Mouse (Mus musculus) forebrain, embryonic 10.5 days (tissue): ENCODE measurements at regions not wholly inside any gene's neighbourhood (a gene's known extent, or its start where the extent isn't known, plus 50 kb on each side); places are given as distances from the start of the nearest gene placed in this dataset.

Experiments used
- DNase-seq: peaks from one replicate; pipeline ENCODE4 v3.0.0-alpha.2; 2017; ENCODE audit warnings: low spot score; ENCODE audit errors: extremely low spot score
- H3K27ac ChIP-seq: fragments of 300-500 bp; sonication (generic); 2 replicates; pipeline ENCODE4 v1.5.1; 2016; ENCODE audit warnings: mild to moderate bottlenecking
- H3K27me3 ChIP-seq: fragments of 300-500 bp; sonication (generic); 2 replicates; pipeline ENCODE4 v1.6.1; 2016; ENCODE audit warnings: mild to moderate bottlenecking; ENCODE audit not compliant: poor library complexity, severe bottlenecking
- H3K36me3 ChIP-seq: fragments of 300-500 bp; sonication (generic); replicated peaks from 2 replicates; pipeline ENCODE4 v1.6.1; 2016; ENCODE audit warnings: mild to moderate bottlenecking, moderate library complexity
- H3K4me1 ChIP-seq: fragments of 300-500 bp; sonication (generic); 2 replicates; pipeline ENCODE4 v1.6.1; 2016
- H3K4me3 ChIP-seq: fragments of 300-500 bp; sonication (generic); 2 replicates; pipeline ENCODE4 v1.5.1; 2016; ENCODE audit warnings: mild to moderate bottlenecking, moderate library complexity
- H3K9me3 ChIP-seq: fragments of 300-500 bp; sonication (generic); 2 replicates; pipeline ENCODE4 v1.6.1; 2016; ENCODE audit warnings: mild to moderate bottlenecking, moderate library complexity
- WGBS: fragments of 180-500 bp; shearing (Covaris S2); methylation state at CpG from one replicate; pipeline ENCODE4 v1.1.7; 2016; 5-methylcytosine and 5-hydroxymethylcytosine counted together

DNA sequence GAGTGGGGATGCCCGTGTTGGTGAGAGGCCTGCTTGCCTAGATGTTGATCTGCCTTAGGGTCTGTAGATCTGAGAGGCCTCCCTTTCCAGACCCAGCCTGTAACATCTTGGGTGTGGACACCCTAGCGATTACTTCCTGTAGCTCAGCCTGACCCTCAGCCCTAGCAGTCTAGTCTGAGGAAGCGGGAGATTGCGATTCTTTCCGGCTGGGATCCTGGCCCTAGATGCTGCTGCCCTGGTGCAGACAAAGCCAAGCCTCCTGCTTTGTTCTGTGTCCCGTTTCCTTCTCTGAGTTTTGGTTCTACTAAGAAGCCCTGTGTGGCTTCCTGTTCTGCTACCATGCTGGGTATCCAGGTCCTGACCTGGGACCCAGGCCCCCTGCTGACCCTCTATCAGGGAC, 171.8 kb upstream of the Ubr2 start:
- DNase-seq, result no peak
- Histone ChIP-seq H3K27ac (peak overlapping the region; percentile 65), H3K4me1 (peaks cover 31% of the 10 kb centered on the region), H3K27me3 (no peaks in the 10 kb centered on the region), H3K36me3 (no peaks in the 10 kb centered on the region; the same call in 1 of the 2 replicates), H3K9me3 (no peaks in the 10 kb centered on the region), H3K4me3 (no peak overlapping the region)
- 70% methylated on average over 6 of the region's 6 CpGs for WGBS

DNA sequence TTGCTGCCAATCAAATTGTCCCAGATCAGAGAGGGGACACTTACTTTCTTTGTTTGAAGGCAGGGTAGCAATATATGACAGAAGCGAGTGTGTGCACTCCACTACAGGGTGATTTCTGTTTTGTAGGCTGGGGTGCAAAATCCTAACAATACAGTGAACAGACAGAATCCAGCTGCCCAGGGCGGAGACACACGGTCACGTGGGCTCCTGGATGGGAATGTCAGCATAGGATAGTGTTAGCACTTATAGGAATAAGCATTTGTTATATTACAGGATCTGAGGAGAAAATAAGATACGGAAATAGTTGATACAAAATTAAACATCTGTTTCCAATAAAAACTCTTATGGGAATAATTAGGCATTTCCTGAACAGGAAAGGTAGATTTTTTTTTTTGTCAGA, 169.1 kb upstream of the Ubr2 start:
- 81% methylated on average over 5 of the region's 5 CpGs for WGBS
- DNase-seq, result no peak

GRCm38 (mm10) chr17:47178705-47179104, 168.3 kb upstream of the Ubr2 start:
- Histone ChIP-seq H3K27me3 (no peaks in the 10 kb centered on the region), H3K27ac (peak overlapping the region; percentile 21; the same call in 1 of the 2 replicates), H3K9me3 (no peaks in the 10 kb centered on the region), H3K4me1 (peaks cover 31% of the 10 kb centered on the region), H3K4me3 (no peak overlapping the region), H3K36me3 (peaks cover 11% of the 10 kb centered on the region; the same call in 1 of the 2 replicates)
- DNase-seq, result no peak
- 78% methylated on average over 5 of the region's 5 CpGs for WGBS

More for the DNA sequence above, 169.1 kb upstream of the Ubr2 start:
- peaks cover 11% of the 10 kb centered on the region; the same call in 1 of the 2 replicates for H3K36me3 ChIP-seq
- no peak overlapping the region for H3K4me3 ChIP-seq
- H3K4me1 ChIP-seq, result peaks cover 31% of the 10 kb centered on the region
- 0 out of 2 replicates have a peak overlapping the region, but pooled peaks have one; percentile 21 for H3K27ac ChIP-seq
- H3K27me3 ChIP-seq, result no peaks in the 10 kb centered on the region
- H3K9me3 ChIP-seq, result no peaks in the 10 kb centered on the region

DNA sequence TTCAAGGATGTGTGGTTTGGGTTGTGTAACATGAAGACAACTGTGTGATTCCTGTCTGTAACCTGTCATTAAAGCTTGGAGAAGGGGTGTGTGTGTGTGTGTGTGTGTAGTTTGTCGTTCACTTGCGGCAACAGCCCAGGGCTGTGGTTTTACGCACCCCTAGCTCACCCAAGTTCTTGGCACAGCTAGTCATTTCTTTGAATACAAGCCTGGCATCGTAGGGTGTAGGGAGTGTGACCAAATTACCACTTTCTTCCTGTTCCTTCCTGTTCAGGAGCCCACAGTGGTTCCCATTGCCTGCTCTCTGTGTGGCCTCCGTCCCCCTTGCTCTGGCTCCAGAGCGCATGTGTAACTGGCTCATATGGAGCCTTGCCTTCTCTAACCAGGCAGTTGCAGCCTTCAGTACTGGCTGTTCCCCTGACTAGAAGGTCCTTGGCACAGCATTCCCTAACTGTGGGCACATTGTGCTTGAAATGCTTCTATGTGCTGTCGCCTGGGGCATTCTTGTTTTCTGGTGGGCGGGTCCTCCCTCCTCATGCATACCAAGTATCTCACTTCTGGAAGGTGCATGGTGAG, 167.4 kb upstream of the Ubr2 start:
- 89% methylated on average over 8 of the region's 8 CpGs for WGBS
- no peak for DNase-seq

DNA sequence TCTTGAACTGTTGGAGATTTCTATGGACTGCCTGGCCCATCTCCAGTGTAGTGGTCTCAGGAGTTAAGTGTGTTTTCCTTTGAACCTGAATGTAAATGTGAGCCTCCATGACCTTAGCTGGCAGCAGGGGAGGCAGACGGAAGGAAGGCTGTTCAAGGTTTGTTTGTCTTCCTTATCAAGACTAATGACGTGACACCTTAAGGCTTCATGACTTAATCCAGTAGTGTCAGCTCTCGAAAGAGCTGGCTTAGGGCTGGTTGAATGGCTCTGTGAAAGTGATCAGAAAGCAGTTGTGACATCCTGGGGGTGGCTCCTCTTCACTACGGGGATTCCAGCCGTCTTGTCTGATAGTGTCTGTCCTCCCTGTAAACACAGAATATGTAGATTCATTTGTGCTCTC, 166.0 kb upstream of the Ubr2 start:
- H3K36me3 ChIP-seq, result peaks cover 22% of the 10 kb centered on the region
- no peak overlapping the region for H3K4me3 ChIP-seq
- peaks cover 27% of the 10 kb centered on the region for H3K4me1 ChIP-seq
- no peak for DNase-seq
- H3K9me3 ChIP-seq, result no peaks in the 10 kb centered on the region
- H3K27ac ChIP-seq, result no peak overlapping the region
- H3K27me3 ChIP-seq, result no peaks in the 10 kb centered on the region
- WGBS, result 85% methylated on average over 5 of the region's 5 CpGs

More for the DNA sequence above, 167.4 kb upstream of the Ubr2 start:
- no peak overlapping the region for H3K27ac ChIP-seq
- H3K4me3 ChIP-seq, result no peak overlapping the region
- peaks cover 17% of the 10 kb centered on the region for H3K36me3 ChIP-seq
- no peaks in the 10 kb centered on the region for H3K27me3 ChIP-seq
- no peaks in the 10 kb centered on the region for H3K9me3 ChIP-seq
- peaks cover 31% of the 10 kb centered on the region for H3K4me1 ChIP-seq

DNA sequence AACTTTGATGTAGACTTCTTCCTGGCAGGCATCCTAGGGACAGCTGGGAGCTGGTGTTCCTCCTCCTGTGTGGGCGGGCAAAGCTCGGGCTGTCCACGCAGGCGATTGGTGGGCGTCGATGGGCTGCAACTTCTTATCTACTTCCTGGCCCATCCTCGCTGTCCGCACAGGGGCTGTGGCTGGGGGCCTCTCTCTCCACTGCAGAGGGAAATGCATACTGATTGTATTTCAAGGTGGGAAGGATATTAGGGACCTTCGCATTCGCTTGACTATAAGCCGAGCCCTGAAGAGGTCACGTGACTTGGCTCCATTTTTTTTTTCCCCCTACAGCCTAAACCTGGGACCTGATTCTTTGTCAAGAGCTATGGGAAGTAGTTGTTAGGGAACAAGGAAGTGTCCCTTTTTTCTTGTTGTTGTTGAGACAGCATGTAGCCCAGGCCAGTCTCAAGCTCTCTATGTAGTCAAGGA, 164.4 kb upstream of the Ubr2 start:
- H3K27ac ChIP-seq, result no peak overlapping the region
- 79% methylated on average over 12 of the region's 12 CpGs for WGBS
- no peak for DNase-seq
- H3K27me3 ChIP-seq, result no peaks in the 10 kb centered on the region
- peaks cover 24% of the 10 kb centered on the region for H3K4me1 ChIP-seq
- H3K4me3 ChIP-seq, result no peak overlapping the region
- H3K36me3 ChIP-seq, result peaks cover 25% of the 10 kb centered on the region
- no peaks in the 10 kb centered on the region for H3K9me3 ChIP-seq

- Histone ChIP-seq H3K27ac (no peak overlapping the region), H3K4me1 (peaks cover 19% of the 10 kb centered on the region), H3K9me3 (no peaks in the 10 kb centered on the region), H3K36me3 (peaks cover 39% of the 10 kb centered on the region), H3K27me3 (no peaks in the 10 kb centered on the region), H3K4me3 (no peak overlapping the region)
- DNase-seq, result no peak
- 87% methylated on average over 5 of the region's 5 CpGs for WGBS
These were observed 161.4 kb upstream of the Ubr2 start for GRCm38 (mm10) chr17:47171801-47172200.

GRCm38 (mm10) chr17:47170978-47171593, 160.7 kb upstream of the Ubr2 start:
- H3K27me3 ChIP-seq, result no peaks in the 10 kb centered on the region
- no peaks in the 10 kb centered on the region for H3K9me3 ChIP-seq
- no peak overlapping the region for H3K4me3 ChIP-seq
- 92% methylated on average over 13 of the region's 13 CpGs for WGBS
- DNase-seq, result no peak
- H3K4me1 ChIP-seq, result peaks cover 24% of the 10 kb centered on the region
- peaks cover 38% of the 10 kb centered on the region for H3K36me3 ChIP-seq
- no peak overlapping the region for H3K27ac ChIP-seq

DNA sequence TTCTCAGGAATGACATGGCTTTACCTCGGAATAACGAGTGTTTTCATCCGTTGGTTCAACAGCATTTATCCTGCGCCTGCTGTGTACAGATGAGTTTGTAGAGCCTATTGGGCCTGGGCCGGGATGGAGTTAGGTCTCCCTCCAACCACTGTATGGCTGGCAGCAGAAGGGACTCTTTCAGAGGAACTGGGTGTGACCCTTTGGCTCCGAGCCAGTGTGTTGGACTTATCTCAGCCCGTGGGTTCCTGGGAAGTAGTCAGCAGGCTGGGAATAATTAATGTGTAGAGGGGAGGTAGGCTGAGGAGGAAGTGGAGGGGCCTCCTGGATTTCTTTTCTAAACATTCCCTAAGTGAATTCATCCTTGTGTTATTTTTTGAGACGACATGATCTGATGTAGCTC, 157.7 kb upstream of the Ubr2 start:
- H3K9me3 ChIP-seq, result no peaks in the 10 kb centered on the region
- peaks cover 36% of the 10 kb centered on the region for H3K4me1 ChIP-seq
- 74% methylated on average over 8 of the region's 8 CpGs for WGBS
- H3K4me3 ChIP-seq, result no peak overlapping the region
- no peak overlapping the region for H3K27ac ChIP-seq
- peaks cover 25% of the 10 kb centered on the region for H3K36me3 ChIP-seq
- DNase-seq, result no peak
- H3K27me3 ChIP-seq, result no peaks in the 10 kb centered on the region

DNA sequence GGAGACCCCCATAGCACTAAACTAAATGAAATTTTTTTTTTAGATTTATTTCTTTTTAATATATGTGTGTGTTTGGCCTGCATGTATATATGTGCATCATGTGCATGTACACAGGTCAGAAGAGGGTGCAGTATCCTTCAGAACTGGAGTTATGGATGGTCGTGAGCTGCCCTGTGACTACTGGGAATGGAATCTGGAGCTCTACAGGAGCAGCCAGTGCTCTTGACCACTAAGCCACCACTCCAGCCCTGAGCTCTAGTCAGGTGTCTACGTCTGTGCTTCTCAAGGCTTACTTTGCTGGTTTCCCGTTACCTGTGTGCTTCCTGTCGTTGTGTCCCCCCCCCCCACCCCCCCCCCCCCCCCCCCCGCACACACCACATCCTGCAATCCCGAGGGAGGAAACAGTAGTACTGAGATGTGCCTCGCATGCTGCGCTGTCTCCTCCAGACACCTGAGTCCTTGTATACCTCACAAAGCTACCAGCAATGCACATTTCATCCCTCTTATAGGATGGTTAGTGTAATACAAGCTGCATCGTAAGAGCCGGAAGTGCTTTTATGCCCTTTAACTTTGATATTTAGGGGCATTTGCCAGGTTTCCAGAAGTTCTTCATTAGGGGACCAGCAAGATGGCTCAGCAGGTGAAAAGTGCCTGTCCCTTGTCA, 153.5 kb upstream of the Ubr2 start:
- Histone ChIP-seq H3K27ac (no peak overlapping the region), H3K9me3 (no peaks in the 10 kb centered on the region), H3K27me3 (no peaks in the 10 kb centered on the region), H3K4me1 (peaks cover 32% of the 10 kb centered on the region), H3K36me3 (peaks cover 15% of the 10 kb centered on the region), H3K4me3 (no peak overlapping the region)
- DNase-seq, result no peak
- 89% methylated on average over 9 of the region's 10 CpGs for WGBS

GRCm38 (mm10) chr17:47162459-47162858, 152.1 kb upstream of the Ubr2 start:
- no peaks in the 10 kb centered on the region for H3K27me3 ChIP-seq
- no peak for DNase-seq
- no peaks in the 10 kb centered on the region for H3K9me3 ChIP-seq
- peaks cover 13% of the 10 kb centered on the region for H3K36me3 ChIP-seq
- no peak overlapping the region for H3K4me3 ChIP-seq
- 68% methylated on average over 2 of the region's 2 CpGs for WGBS
- no peak overlapping the region for H3K27ac ChIP-seq
- peaks cover 23% of the 10 kb centered on the region for H3K4me1 ChIP-seq

DNA sequence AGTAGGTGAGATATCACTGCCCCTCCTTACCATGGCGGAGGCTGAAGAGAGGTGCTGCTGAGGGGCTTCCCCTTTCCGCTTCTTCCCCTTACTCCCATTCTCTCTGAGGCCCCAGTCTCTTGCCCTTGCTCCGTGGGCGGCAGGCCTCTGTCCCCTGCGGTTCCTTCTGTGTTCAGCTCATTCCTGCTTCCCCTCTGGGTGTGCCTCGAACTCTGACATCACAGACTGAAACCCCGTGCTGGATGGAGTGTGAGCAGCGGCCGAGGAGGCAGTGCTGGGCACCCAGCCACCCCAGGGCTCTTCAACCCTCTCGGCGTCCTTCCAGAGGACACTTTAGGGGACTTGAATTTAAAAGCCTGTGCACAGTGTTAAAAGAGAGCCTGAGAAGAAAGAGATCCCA, 145.9 kb upstream of the Ubr2 start:
- DNase-seq, result no peak
- H3K36me3 ChIP-seq, result peaks cover 55% of the 10 kb centered on the region

More for the DNA sequence above, 145.9 kb upstream of the Ubr2 start:
- H3K4me1 ChIP-seq, result peaks cover 20% of the 10 kb centered on the region
- no peaks in the 10 kb centered on the region; the same call in 1 of the 2 replicates for H3K9me3 ChIP-seq
- 83% methylated on average over 11 of the region's 11 CpGs for WGBS
- no peak overlapping the region for H3K27ac ChIP-seq
- H3K4me3 ChIP-seq, result no peak overlapping the region
- no peaks in the 10 kb centered on the region for H3K27me3 ChIP-seq
